Mouse (Mus musculus) stomach, embryonic 14.5 days (tissue): ENCODE measurements at regions not wholly inside any gene's neighbourhood (a gene's known extent, or its start where the extent isn't known, plus 50 kb on each side); places are given as distances from the start of the nearest gene placed in this dataset.

Source experiments
- ATAC-seq: fragments of 200-750 bp; cut with Nextera tagmentation; 2 replicates; pipeline ENCODE4 v1.8.0; 2017; ENCODE audit warnings: low read depth, moderate TSS enrichment; ENCODE audit not compliant: insufficient number of reproducible peaks, insufficient read depth, low FRiP score
- H3K27ac ChIP-seq: fragments of 300-500 bp; sonication (generic); 2 replicates; pipeline ENCODE4 v1.5.1; 2014; ENCODE audit warnings: mild to moderate bottlenecking, low read length, moderate library complexity, mixed read lengths
- H3K27me3 ChIP-seq: fragments of 300-500 bp; sonication (generic); 2 replicates; pipeline ENCODE4 v1.6.1; 2014; ENCODE audit warnings: low read length, control low read depth, mixed read lengths; ENCODE audit not compliant: control insufficient read depth, insufficient read depth
- H3K36me3 ChIP-seq: fragments of 300-500 bp; sonication (generic); 2 replicates; pipeline ENCODE4 v1.6.1; 2014; ENCODE audit warnings: mild to moderate bottlenecking, control low read depth, low read length, moderate library complexity, mixed read lengths; ENCODE audit not compliant: control insufficient read depth, insufficient read depth
- H3K4me1 ChIP-seq: fragments of 300-500 bp; sonication (generic); 2 replicates; pipeline ENCODE4 v1.6.1; 2014; ENCODE audit warnings: low read length, control low read depth, mixed read lengths; ENCODE audit not compliant: control insufficient read depth, insufficient read depth
- H3K4me2 ChIP-seq: fragments of 300-500 bp; sonication (generic); replicated peaks from 2 replicates; pipeline ENCODE4 v1.6.1; 2014; ENCODE audit warnings: low read depth, low read length, control low read depth
- H3K4me3 ChIP-seq: fragments of 300-500 bp; sonication (generic); 2 replicates; pipeline ENCODE4 v1.5.1; 2014; ENCODE audit warnings: low read depth, low read length, control low read depth
- H3K9ac ChIP-seq: fragments of 300-500 bp; sonication (generic); replicated peaks from 2 replicates; pipeline ENCODE4 v1.6.1; 2014; ENCODE audit warnings: low read depth, mild to moderate bottlenecking, control low read depth, low read length, moderate library complexity, mixed read lengths
- H3K9me3 ChIP-seq: fragments of 300-500 bp; sonication (generic); 2 replicates; pipeline ENCODE4 v1.6.1; 2016; ENCODE audit warnings: low read depth, low read length, control low read depth; ENCODE audit not compliant: control insufficient read depth
- WGBS: fragments of 180-500 bp; shearing (Covaris S2); extraction: QIAGEN DNeasy Blood & Tissue Kit; methylation state at CpG from one replicate; pipeline ENCODE4 v1.1.7; 2014; 5-methylcytosine and 5-hydroxymethylcytosine counted together

DNA sequence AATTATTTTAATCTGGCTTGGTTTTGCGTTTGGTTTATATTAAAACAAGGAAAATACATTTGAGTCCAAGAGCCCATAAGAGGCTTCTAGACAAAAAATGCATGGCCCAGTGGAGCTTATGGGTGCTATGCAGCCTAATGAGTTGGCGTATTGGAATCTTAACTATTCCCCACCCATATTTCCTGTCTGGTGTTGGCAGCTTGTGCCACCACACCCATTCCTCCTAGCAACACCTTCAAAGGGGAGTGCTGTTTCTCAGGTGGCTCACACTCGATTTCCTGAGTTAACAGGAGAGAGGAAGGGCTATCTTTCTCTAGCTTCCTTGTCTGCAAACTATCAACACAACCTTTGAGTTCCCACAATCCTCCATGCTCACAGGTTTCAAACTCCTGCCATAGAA, 331.0 kb downstream of the Plk2 start:
- Histone ChIP-seq H3K4me2 (no peak overlapping the region), H3K9me3 (no peaks in the 10 kb centered on the region), H3K4me3 (no peak overlapping the region), H3K27me3 (no peaks in the 10 kb centered on the region), H3K9ac (no peak overlapping the region), H3K36me3 (no peaks in the 10 kb centered on the region), H3K27ac (no peak overlapping the region), H3K4me1 (no peaks in the 10 kb centered on the region)
- no peak for ATAC-seq
- WGBS, result 70% methylated on average over 3 of the region's 3 CpGs

DNA sequence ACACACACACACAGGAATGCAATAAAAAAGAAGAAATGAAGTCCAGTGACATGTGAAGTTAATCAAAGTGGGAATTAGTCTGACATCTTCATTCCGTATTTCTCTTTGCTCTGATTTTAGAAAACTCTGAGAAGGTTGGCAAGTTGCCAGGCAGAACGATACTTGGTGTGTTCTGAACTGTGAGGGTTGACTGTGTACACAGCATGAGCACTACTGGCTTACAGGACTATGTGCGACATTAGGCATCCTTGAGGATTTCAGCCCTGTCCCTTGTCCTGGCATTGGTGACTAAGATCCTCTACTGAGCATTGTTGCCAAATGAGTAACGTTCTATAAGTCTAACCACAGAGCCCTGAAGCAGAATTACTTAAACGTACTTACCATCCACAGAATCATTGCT, 340.7 kb downstream of the Plk2 start:
- no peaks in the 10 kb centered on the region for H3K27me3 ChIP-seq
- H3K27ac ChIP-seq, result no peak overlapping the region
- H3K36me3 ChIP-seq, result no peaks in the 10 kb centered on the region
- H3K4me3 ChIP-seq, result no peak overlapping the region
- ATAC-seq, result no peak
- H3K9ac ChIP-seq, result no peak overlapping the region
- 39% methylated on average over 5 of the region's 5 CpGs for WGBS
- H3K4me1 ChIP-seq, result no peaks in the 10 kb centered on the region
- H3K9me3 ChIP-seq, result no peaks in the 10 kb centered on the region
- H3K4me2 ChIP-seq, result no peak overlapping the region

DNA sequence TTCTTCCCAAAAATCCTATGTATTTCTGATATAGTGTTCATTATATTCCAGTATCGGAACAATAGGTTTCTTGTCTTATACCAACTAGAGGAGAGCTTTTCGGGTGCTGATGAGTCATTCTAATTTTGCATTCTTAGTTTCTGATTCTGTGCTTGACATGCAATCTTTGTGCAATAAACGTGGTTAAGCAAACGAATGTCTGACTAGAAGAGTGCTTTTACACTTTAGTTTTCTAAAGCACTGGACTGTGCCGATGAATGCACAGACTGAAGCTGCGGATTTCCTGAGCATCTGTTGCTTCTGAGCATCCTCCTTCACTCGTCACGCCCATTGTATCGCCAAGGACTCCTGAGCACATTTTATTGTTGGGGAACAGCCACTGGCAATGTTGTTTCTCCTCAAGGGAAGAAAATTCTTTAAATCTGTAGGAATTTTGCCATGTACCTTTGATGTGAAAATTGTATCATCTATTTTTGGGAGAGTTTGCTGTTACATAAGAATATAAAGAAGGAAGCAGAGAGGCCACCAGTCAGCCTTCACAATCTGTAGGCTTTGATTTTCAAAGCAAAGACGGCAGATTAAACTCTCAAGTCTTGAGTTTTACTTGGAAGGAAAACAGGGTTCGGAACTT, 346.8 kb downstream of the Plk2 start:
- WGBS, result 78% methylated on average over 11 of the region's 11 CpGs
- H3K27ac ChIP-seq, result no peak overlapping the region
- no peaks in the 10 kb centered on the region for H3K9me3 ChIP-seq
- H3K4me1 ChIP-seq, result no peaks in the 10 kb centered on the region
- no peaks in the 10 kb centered on the region for H3K27me3 ChIP-seq
- H3K9ac ChIP-seq, result no peak overlapping the region
- no peak for ATAC-seq
- no peaks in the 10 kb centered on the region for H3K36me3 ChIP-seq
- H3K4me2 ChIP-seq, result no peak overlapping the region
- no peak overlapping the region for H3K4me3 ChIP-seq

- H3K9me3 ChIP-seq, result no peaks in the 10 kb centered on the region
- no peak overlapping the region for H3K4me2 ChIP-seq
- no peak overlapping the region for H3K4me3 ChIP-seq
- ATAC-seq, result no peak
- no peak overlapping the region for H3K27ac ChIP-seq
- H3K9ac ChIP-seq, result no peak overlapping the region
- 49% methylated on average over 6 of the region's 6 CpGs for WGBS
- H3K4me1 ChIP-seq, result no peaks in the 10 kb centered on the region
- H3K27me3 ChIP-seq, result no peaks in the 10 kb centered on the region
- no peaks in the 10 kb centered on the region for H3K36me3 ChIP-seq
Measured at GRCm38 (mm10) chr13:110747223-110747868, 352.5 kb downstream of the Plk2 start.

DNA sequence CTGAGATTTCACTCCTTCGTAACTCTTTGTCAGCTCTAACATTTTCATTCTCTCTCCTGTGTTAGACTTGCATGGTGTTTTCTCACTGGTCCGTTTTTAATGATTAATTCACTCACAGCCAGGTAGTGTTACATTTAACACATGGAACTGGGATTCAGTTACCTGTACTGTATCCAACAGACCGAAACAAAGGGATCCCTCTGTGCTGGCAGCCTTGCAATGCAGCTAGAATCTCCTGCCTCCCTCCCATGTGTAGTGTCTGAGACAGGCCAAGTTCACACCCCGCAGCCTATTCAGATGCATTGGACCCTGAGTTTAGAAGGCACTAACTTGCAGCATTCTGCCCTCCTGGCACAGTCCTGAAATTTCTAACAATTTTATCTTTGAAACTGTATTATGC, 357.9 kb downstream of the Plk2 start:
- no peaks in the 10 kb centered on the region for H3K4me1 ChIP-seq
- H3K36me3 ChIP-seq, result no peaks in the 10 kb centered on the region
- H3K27ac ChIP-seq, result no peak overlapping the region
- H3K27me3 ChIP-seq, result no peaks in the 10 kb centered on the region
- no peak overlapping the region for H3K4me3 ChIP-seq
- no peak overlapping the region for H3K4me2 ChIP-seq
- 85% methylated on average over 4 of the region's 4 CpGs for WGBS
- H3K9me3 ChIP-seq, result no peaks in the 10 kb centered on the region
- H3K9ac ChIP-seq, result no peak overlapping the region
- no peak for ATAC-seq

DNA sequence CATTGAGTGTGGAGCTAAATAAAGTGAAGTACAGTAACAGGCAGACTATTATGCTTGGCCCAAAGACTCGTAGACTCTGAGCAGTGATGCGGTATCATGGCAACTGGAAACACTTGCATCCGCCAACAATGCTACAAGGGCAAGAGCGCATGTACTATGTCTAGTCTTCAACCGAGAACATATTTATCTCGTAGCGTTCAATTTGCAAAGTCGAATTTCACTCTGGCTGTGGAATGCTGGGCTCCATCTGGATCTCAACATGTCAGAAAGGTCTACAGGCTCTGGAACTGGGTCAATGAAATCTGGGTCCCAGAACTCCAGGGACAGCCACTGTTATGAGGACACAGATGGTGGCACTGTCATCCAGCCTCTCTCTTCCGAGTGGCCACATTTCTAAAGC, 359.7 kb downstream of the Plk2 start:
- 87% methylated on average over 9 of the region's 9 CpGs for WGBS
- Histone ChIP-seq H3K4me3 (no peak overlapping the region), H3K36me3 (no peaks in the 10 kb centered on the region), H3K4me1 (no peaks in the 10 kb centered on the region), H3K9me3 (no peaks in the 10 kb centered on the region), H3K27ac (no peak overlapping the region), H3K9ac (no peak overlapping the region), H3K4me2 (no peak overlapping the region), H3K27me3 (no peaks in the 10 kb centered on the region)
- ATAC-seq, result no peak

DNA sequence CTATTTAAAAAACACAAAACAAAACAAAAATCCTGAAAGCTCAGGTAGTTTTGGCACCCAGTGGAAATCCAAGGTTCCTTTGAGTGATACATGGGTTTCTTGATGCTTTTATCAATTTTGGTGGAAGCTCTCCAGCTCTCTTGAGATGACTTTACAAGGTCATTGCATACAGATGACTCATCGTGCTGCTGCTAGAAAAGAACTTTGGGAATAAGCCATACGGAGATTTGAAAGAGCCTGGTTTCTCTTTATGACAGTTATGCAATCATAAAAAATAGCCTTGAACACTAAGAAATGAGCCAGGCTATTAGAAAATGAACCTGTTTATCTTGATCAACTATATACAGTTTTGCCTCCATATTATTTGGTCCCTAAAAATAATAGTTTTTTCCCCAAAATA, 362.0 kb downstream of the Plk2 start:
- Histone ChIP-seq H3K4me3 (no peak overlapping the region), H3K4me1 (no peaks in the 10 kb centered on the region), H3K4me2 (no peak overlapping the region), H3K9ac (no peak overlapping the region), H3K36me3 (no peaks in the 10 kb centered on the region), H3K27ac (no peak overlapping the region), H3K27me3 (no peaks in the 10 kb centered on the region), H3K9me3 (no peaks in the 10 kb centered on the region)
- WGBS, result 61% methylated on average over 2 of the region's 2 CpGs
- ATAC-seq, result no peak

DNA sequence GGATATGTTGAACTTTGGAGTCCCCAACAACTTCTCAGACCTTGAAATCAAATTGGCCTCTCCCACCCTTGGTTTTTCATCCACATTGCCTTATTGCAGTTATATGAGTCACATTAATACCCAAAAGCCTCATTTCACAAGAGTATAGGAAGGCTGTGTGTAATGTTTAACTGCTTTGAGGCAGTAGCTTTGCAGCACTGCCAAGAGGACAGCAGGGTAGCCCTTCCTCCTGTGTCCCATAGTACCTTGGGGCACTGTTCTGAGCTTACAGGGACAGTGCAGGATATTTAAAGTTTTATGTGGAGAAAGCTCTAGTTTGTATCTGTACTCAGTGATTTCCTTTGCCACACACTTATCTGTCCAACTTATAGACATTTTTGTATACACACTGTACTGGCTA, 374.4 kb downstream of the Plk2 start:
- 0 out of 2 replicates have a peak, but pooled peaks cover 3% of the 10 kb centered on the region for H3K4me1 ChIP-seq
- H3K4me2 ChIP-seq, result no peak overlapping the region
- H3K36me3 ChIP-seq, result no peaks in the 10 kb centered on the region
- no peak overlapping the region for H3K4me3 ChIP-seq
- no peaks in the 10 kb centered on the region for H3K9me3 ChIP-seq
- H3K9ac ChIP-seq, result no peak overlapping the region
- no peak overlapping the region for H3K27ac ChIP-seq
- ATAC-seq, result no peak
- no peaks in the 10 kb centered on the region for H3K27me3 ChIP-seq

GRCm38 (mm10) chr13:110775251-110775650, 380.4 kb downstream of the Plk2 start:
- ATAC-seq, result no peak

More at GRCm38 (mm10) chr13:110775251-110775650, 380.4 kb downstream of the Plk2 start:
- Histone ChIP-seq H3K27me3 (no peaks in the 10 kb centered on the region), H3K9me3 (no peaks in the 10 kb centered on the region), H3K27ac (no peak overlapping the region), H3K36me3 (no peaks in the 10 kb centered on the region), H3K4me3 (no peak overlapping the region), H3K9ac (no peak overlapping the region), H3K4me2 (no peak overlapping the region), H3K4me1 (no peaks in the 10 kb centered on the region)
